Mouse (Mus musculus) bone marrow macrophage, adult 2 months (primary cell): Measurements from ENCODE around the gene Dnajc13.
A peak's percentile ranks its signal among the peaks of the same experiment; 100 is the strongest.

Experiments
- CTCF ChIP-seq: IDR thresholded peaks from 2 replicates; pipeline ENCODE4 v1.5.1; 2012; ENCODE audit warnings: low read depth, mild to moderate bottlenecking, low read length, moderate library complexity
- POLR2A ChIP-seq: IDR thresholded peaks from 2 replicates; pipeline ENCODE4 v1.6.1; 2012; ENCODE audit warnings: mild to moderate bottlenecking, low read depth, low read length, borderline replicate concordance

- TF ChIP-seq POLR2A (no peak), CTCF (peak; percentile 39; the same call in 1 of the 2 replicates)
These were observed 118.3 kb downstream of the Dnajc13 start for GRCm38 (mm10) chr9:104144314-104144996.
